Mouse (Mus musculus) forebrain, embryonic 14.5 days (tissue): ENCODE measurements around the gene Sorbs1. TPM values are rescaled to one million over a fixed set of nuclear protein-coding genes. Genes with fewer than 3 reads are reported as not detected.
A peak's percentile ranks its signal among the peaks of the same experiment; 100 is the strongest.

Experiments used
- ATAC-seq: fragments of 200-750 bp; cut with Nextera tagmentation; 2 replicates; pipeline ENCODE4 v1.8.0; 2017; ENCODE audit warnings: mild to moderate bottlenecking, moderate library complexity
- DNase-seq: peaks from one replicate; pipeline ENCODE4 v3.0.0-alpha.2; 2015; ENCODE audit warnings: low spot score
- H3K27ac ChIP-seq: fragments of 300-500 bp; sonication (generic); 2 replicates; pipeline ENCODE4 v1.5.1; 2014; ENCODE audit warnings: low read depth, mild to moderate bottlenecking, control low read depth, low read length, moderate library complexity
- H3K27me3 ChIP-seq: fragments of 300-500 bp; sonication (generic); replicated peaks from 2 replicates; pipeline ENCODE4 v1.6.1; 2014; ENCODE audit warnings: low read length, control low read depth, mixed read lengths; ENCODE audit not compliant: control insufficient read depth, insufficient read depth
- H3K36me3 ChIP-seq: fragments of 300-500 bp; sonication (generic); 2 replicates; pipeline ENCODE4 v1.6.1; 2014; ENCODE audit warnings: low read length, control low read depth; ENCODE audit not compliant: control insufficient read depth, insufficient read depth
- H3K4me1 ChIP-seq: fragments of 300-500 bp; sonication (generic); 2 replicates; pipeline ENCODE4 v1.6.1; 2014; ENCODE audit warnings: antibody characterized with exemption, low read length, control low read depth; ENCODE audit not compliant: control insufficient read depth, insufficient read depth
- H3K4me2 ChIP-seq: fragments of 300-500 bp; sonication (generic); 2 replicates; pipeline ENCODE4 v1.6.1; 2014; ENCODE audit warnings: mild to moderate bottlenecking, control low read depth, low read length
- H3K4me3 ChIP-seq: fragments of 300-500 bp; sonication (generic); 2 replicates; pipeline ENCODE4 v1.5.1; 2014; ENCODE audit warnings: low read depth, low read length, control low read depth
- H3K9ac ChIP-seq: fragments of 300-500 bp; sonication (generic); 2 replicates; pipeline ENCODE4 v1.6.1; 2014; ENCODE audit warnings: mild to moderate bottlenecking, low read length, control low read depth, moderate library complexity
- H3K9me3 ChIP-seq: fragments of 300-500 bp; sonication (generic); replicated peaks from 2 replicates; pipeline ENCODE4 v1.6.1; 2016; ENCODE audit warnings: low read length, control low read depth, mixed read lengths; ENCODE audit not compliant: control insufficient read depth
- WGBS: fragments of 180-500 bp; shearing (Covaris S2); extraction: QIAGEN DNeasy Blood & Tissue Kit; methylation state at CpG from one replicate; pipeline ENCODE4 v1.1.7; 2014; 5-methylcytosine and 5-hydroxymethylcytosine counted together
- polyA plus RNA-seq: library from polyadenylated mRNA; unstranded; fragments of >200 nt; fragmentation: Nextera tagmentation; extraction: Ambion mirVana; gene quantifications from 2 replicates; pipeline ENCODE4 v1.2.1, GENCODE M21; 2014

Gene Sorbs1
- polyA plus RNA-seq, 1 experiment from 2014 or later: 61.1 TPM

GRCm38 (mm10) chr19:40395757-40396661 is 117.6 kb downstream of the Sorbs1 start:
- H3K36me3 ChIP-seq: peaks cover 8% of the 10 kb centered on the region; the same call in 1 of the 2 replicates
- H3K4me2 ChIP-seq: no peak overlapping the region
- DNase-seq (no peak), ATAC-seq (no peak)
- H3K4me1 ChIP-seq: no peaks in the 10 kb centered on the region; the same call in 1 of the 2 replicates
- WGBS: 71% methylated on average over 14 of the region's 14 CpGs
- no peaks in the 10 kb centered on the region for H3K9me3 ChIP-seq
- no peaks in the 10 kb centered on the region for H3K27me3 ChIP-seq
- no peak overlapping the region for H3K9ac ChIP-seq
- H3K4me3 ChIP-seq: no peak overlapping the region
- H3K27ac ChIP-seq: no peak overlapping the region

- no peaks in the 10 kb centered on the region; the same call in 1 of the 2 replicates for H3K4me1 ChIP-seq
- peaks cover 8% of the 10 kb centered on the region; the same call in 1 of the 2 replicates for H3K36me3 ChIP-seq
- DNase-seq (no peak), ATAC-seq (no peak)
- H3K27me3 ChIP-seq: no peaks in the 10 kb centered on the region
- no peak overlapping the region for H3K9ac ChIP-seq
- 86% methylated on average over 12 of the region's 12 CpGs for WGBS
- no peak overlapping the region for H3K4me2 ChIP-seq
- no peaks in the 10 kb centered on the region for H3K9me3 ChIP-seq
- no peak overlapping the region for H3K4me3 ChIP-seq
- no peak overlapping the region for H3K27ac ChIP-seq
Measured at GRCm38 (mm10) chr19:40395321-40395695, 118.3 kb downstream of the Sorbs1 start.

- Histone ChIP-seq H3K9ac (no peak overlapping the region), H3K4me3 (no peak overlapping the region)
- no peak for ATAC-seq
Measured at GRCm38 (mm10) chr19:40394555-40395320, 118.8 kb downstream of the Sorbs1 start.

GRCm38 (mm10) chr19:40392795-40393392 is 120.7 kb downstream of the Sorbs1 start:
- H3K4me1 ChIP-seq: no peaks in the 10 kb centered on the region; the same call in 1 of the 2 replicates
- WGBS: 92% methylated on average over 5 of the region's 5 CpGs
- no peak for DNase-seq
- no peak overlapping the region for H3K4me3 ChIP-seq
- H3K9me3 ChIP-seq: no peaks in the 10 kb centered on the region
- H3K4me2 ChIP-seq: no peak overlapping the region
- ATAC-seq: no peak
- H3K36me3 ChIP-seq: peaks cover 8% of the 10 kb centered on the region; the same call in 1 of the 2 replicates
- no peaks in the 10 kb centered on the region for H3K27me3 ChIP-seq
- H3K9ac ChIP-seq: no peak overlapping the region
- H3K27ac ChIP-seq: no peak overlapping the region

More at GRCm38 (mm10) chr19:40394555-40395320, 118.8 kb downstream of the Sorbs1 start:
- peaks cover 8% of the 10 kb centered on the region; the same call in 1 of the 2 replicates for H3K36me3 ChIP-seq
- no peaks in the 10 kb centered on the region for H3K27me3 ChIP-seq
- DNase-seq: no peak
- no peak overlapping the region for H3K4me2 ChIP-seq
- no peak overlapping the region for H3K27ac ChIP-seq
- 75% methylated on average over 10 of the region's 10 CpGs for WGBS
- no peaks in the 10 kb centered on the region; the same call in 1 of the 2 replicates for H3K4me1 ChIP-seq
- no peaks in the 10 kb centered on the region for H3K9me3 ChIP-seq

GRCm38 (mm10) chr19:40391469-40391868 is 122.1 kb downstream of the Sorbs1 start:
- H3K4me2 ChIP-seq: no peak overlapping the region
- no peak overlapping the region for H3K9ac ChIP-seq
- H3K4me3 ChIP-seq: no peak overlapping the region
- no peaks in the 10 kb centered on the region; the same call in 1 of the 2 replicates for H3K4me1 ChIP-seq
- no peaks in the 10 kb centered on the region for H3K27me3 ChIP-seq
- H3K36me3 ChIP-seq: peaks cover 8% of the 10 kb centered on the region; the same call in 1 of the 2 replicates
- 10% methylated on average over 6 of the region's 6 CpGs for WGBS
- peak; percentile 91 for DNase-seq
- peak; percentile 88 for ATAC-seq
- no peak overlapping the region for H3K27ac ChIP-seq
- no peaks in the 10 kb centered on the region for H3K9me3 ChIP-seq

- no peaks in the 10 kb centered on the region for H3K27me3 ChIP-seq
- H3K27ac ChIP-seq: no peak overlapping the region
- 67% methylated on average over 3 of the region's 3 CpGs for WGBS
- H3K4me2 ChIP-seq: no peak overlapping the region
- H3K36me3 ChIP-seq: 0 out of 2 replicates have a peak, but pooled peaks cover 2% of the 10 kb centered on the region
- H3K9me3 ChIP-seq: no peaks in the 10 kb centered on the region
- H3K9ac ChIP-seq: no peak overlapping the region
- H3K4me1 ChIP-seq: no peaks in the 10 kb centered on the region
- H3K4me3 ChIP-seq: no peak overlapping the region
- DNase-seq (no peak), ATAC-seq (no peak)
Measured at GRCm38 (mm10) chr19:40386916-40387315, 126.7 kb downstream of the Sorbs1 start.

GRCm38 (mm10) chr19:40385334-40385733 is 128.2 kb downstream of the Sorbs1 start:
- Histone ChIP-seq H3K4me3 (no peak overlapping the region), H3K4me1 (no peaks in the 10 kb centered on the region), H3K9ac (no peak overlapping the region), H3K36me3 (0 out of 2 replicates have a peak, but pooled peaks cover 10% of the 10 kb centered on the region), H3K4me2 (no peak overlapping the region), H3K27me3 (no peaks in the 10 kb centered on the region), H3K9me3 (no peaks in the 10 kb centered on the region), H3K27ac (no peak overlapping the region)
- ATAC-seq (no peak), DNase-seq (no peak)
- WGBS: 98% methylated on average over 3 of the region's 3 CpGs

- 34% methylated on average over 5 of the region's 5 CpGs for WGBS
Measured at GRCm38 (mm10) chr19:40383931-40384330, 129.6 kb downstream of the Sorbs1 start.

More at GRCm38 (mm10) chr19:40383931-40384330, 129.6 kb downstream of the Sorbs1 start:
- H3K9me3 ChIP-seq: no peaks in the 10 kb centered on the region
- no peaks in the 10 kb centered on the region for H3K27me3 ChIP-seq
- H3K4me2 ChIP-seq: no peak overlapping the region
- no peak overlapping the region for H3K9ac ChIP-seq
- no peaks in the 10 kb centered on the region for H3K4me1 ChIP-seq
- DNase-seq: no peak
- no peak for ATAC-seq
- 0 out of 2 replicates have a peak, but pooled peaks cover 10% of the 10 kb centered on the region for H3K36me3 ChIP-seq
- no peak overlapping the region for H3K4me3 ChIP-seq
- no peak overlapping the region for H3K27ac ChIP-seq
